Mouse (Mus musculus) small intestine, adult 2 months (tissue): ENCODE measurements at regions not wholly inside any gene's neighbourhood (a gene's known extent, or its start where the extent isn't known, plus 50 kb on each side); places are given as distances from the start of the nearest gene placed in this dataset.

Experiments
- H3K27ac ChIP-seq: fragments of 200-500 bp; 2 replicates; pipeline ENCODE4 v1.5.1; 2012; ENCODE audit warnings: low read depth, low read length, control low read depth, inconsistent platforms; ENCODE audit not compliant: insufficient read depth
- H3K27me3 ChIP-seq: fragments of 200-500 bp; 2 replicates; pipeline ENCODE4 v1.6.1; 2012; ENCODE audit warnings: mild to moderate bottlenecking, moderate library complexity, low read length, inconsistent platforms; ENCODE audit not compliant: control insufficient read depth, insufficient read depth
- H3K36me3 ChIP-seq: fragments of 200-500 bp; 2 replicates; pipeline ENCODE4 v1.6.1; 2012; ENCODE audit warnings: mild to moderate bottlenecking, low read length, control low read depth, inconsistent platforms; ENCODE audit not compliant: control insufficient read depth, insufficient read depth
- H3K4me1 ChIP-seq: fragments of 200-500 bp; 2 replicates; pipeline ENCODE4 v1.6.1; 2012; ENCODE audit warnings: low read length, inconsistent platforms, mixed read lengths; ENCODE audit not compliant: control insufficient read depth, insufficient read depth, insufficient read length
- H3K4me3 ChIP-seq: fragments of 200-500 bp; 2 replicates; pipeline ENCODE4 v1.5.1; 2012; ENCODE audit warnings: low read depth, mild to moderate bottlenecking, control low read depth, inconsistent platforms, low read length, moderate library complexity
- CTCF ChIP-seq: fragments of 200-500 bp; IDR thresholded peaks from 2 replicates; pipeline ENCODE4 v1.5.1; 2012; ENCODE audit warnings: low read depth, mild to moderate bottlenecking, control low read depth, inconsistent platforms, low read length, moderate library complexity, mixed read lengths; ENCODE audit not compliant: insufficient replicate concordance, insufficient read length; ENCODE audit errors: extremely low read depth
- POLR2A ChIP-seq: fragments of 200-500 bp; IDR thresholded peaks from 2 replicates; pipeline ENCODE4 v1.6.1; 2012; ENCODE audit warnings: low read depth, mild to moderate bottlenecking, control low read depth, inconsistent platforms, low read length, moderate library complexity
- WGBS: fragments of 180-500 bp; shearing (Covaris S2); methylation state at CpG from one replicate; pipeline ENCODE4 v1.1.7; 2018; 5-methylcytosine and 5-hydroxymethylcytosine counted together

- no peak for TF ChIP-seq CTCF
- no peak for TF ChIP-seq POLR2A
- Histone ChIP-seq H3K27me3 (no peaks in the 10 kb centered on the region), H3K4me3 (peak overlapping the region; percentile 31), H3K4me1 (peaks cover 13% of the 10 kb centered on the region), H3K27ac (peak overlapping the region; percentile 69), H3K36me3 (no peaks in the 10 kb centered on the region)
- WGBS: 21% methylated on average over 5 of the region's 5 CpGs
These were observed 70.7 kb downstream of the Ier5 start for GRCm38 (mm10) chr1:155028735-155029134.

GRCm38 (mm10) chr1:155028147-155028546 lies 71.3 kb downstream of the Ier5 start:
- 17% methylated on average over 6 of the region's 6 CpGs for WGBS
- no peak overlapping the region for H3K4me3 ChIP-seq

GRCm38 (mm10) chr1:155027583-155027982 lies 71.9 kb downstream of the Ier5 start:
- Histone ChIP-seq H3K4me3 (peak overlapping the region; percentile 4; the same call in 1 of the 2 replicates), H3K4me1 (peaks cover 13% of the 10 kb centered on the region), H3K36me3 (no peaks in the 10 kb centered on the region), H3K27me3 (no peaks in the 10 kb centered on the region), H3K27ac (peak overlapping the region; percentile 69; the same call in 1 of the 2 replicates)
- TF ChIP-seq CTCF (no peak), POLR2A (no peak)
- 7% methylated on average over 8 of the region's 8 CpGs for WGBS

More at GRCm38 (mm10) chr1:155028147-155028546, 71.3 kb downstream of the Ier5 start:
- Histone ChIP-seq H3K4me1 (peaks cover 13% of the 10 kb centered on the region), H3K27ac (peak overlapping the region; percentile 69), H3K36me3 (no peaks in the 10 kb centered on the region), H3K27me3 (no peaks in the 10 kb centered on the region)
- TF ChIP-seq CTCF: no peak
- no peak for TF ChIP-seq POLR2A

- H3K4me1 ChIP-seq: peaks cover 13% of the 10 kb centered on the region
- peak; percentile 42; the same call in 1 of the 2 replicates for TF ChIP-seq CTCF
- TF ChIP-seq POLR2A: no peak
- H3K27ac ChIP-seq: no peak overlapping the region
- no peak overlapping the region for H3K4me3 ChIP-seq
- H3K36me3 ChIP-seq: no peaks in the 10 kb centered on the region
- 32% methylated on average over 5 of the region's 5 CpGs for WGBS
- no peaks in the 10 kb centered on the region for H3K27me3 ChIP-seq
These were observed 73.5 kb downstream of the Ier5 start for GRCm38 (mm10) chr1:155025862-155026478.

- no peaks in the 10 kb centered on the region for H3K36me3 ChIP-seq
- peaks cover 4% of the 10 kb centered on the region; the same call in 1 of the 2 replicates for H3K4me1 ChIP-seq
- H3K27me3 ChIP-seq: no peaks in the 10 kb centered on the region
- WGBS: 72% methylated on average over 11 of the region's 11 CpGs
- TF ChIP-seq POLR2A (no peak), CTCF (no peak)
- H3K4me3 ChIP-seq: no peak overlapping the region
- H3K27ac ChIP-seq: no peak overlapping the region
These were observed 76.1 kb downstream of the Ier5 start for GRCm38 (mm10) chr1:155023324-155023723.

GRCm38 (mm10) chr1:155015669-155016068 lies 83.8 kb downstream of the Ier5 start:
- Histone ChIP-seq H3K36me3 (no peaks in the 10 kb centered on the region), H3K4me3 (no peak overlapping the region), H3K27me3 (no peaks in the 10 kb centered on the region), H3K4me1 (no peaks in the 10 kb centered on the region; the same call in 1 of the 2 replicates), H3K27ac (no peak overlapping the region)
- no peak for TF ChIP-seq CTCF
- TF ChIP-seq POLR2A: no peak
- WGBS: 84% methylated on average over 3 of the region's 3 CpGs

- no peaks in the 10 kb centered on the region; the same call in 1 of the 2 replicates for H3K4me1 ChIP-seq
- 86% methylated on average over 3 of the region's 3 CpGs for WGBS
These were observed 84.5 kb downstream of the Ier5 start for GRCm38 (mm10) chr1:155014944-155015343.

More at GRCm38 (mm10) chr1:155014944-155015343, 84.5 kb downstream of the Ier5 start:
- Histone ChIP-seq H3K27me3 (no peaks in the 10 kb centered on the region), H3K27ac (no peak overlapping the region), H3K4me3 (no peak overlapping the region), H3K36me3 (no peaks in the 10 kb centered on the region)
- TF ChIP-seq POLR2A (no peak), CTCF (no peak)
